Mouse (Mus musculus) embryo, embryonic 11 days (tissue): ENCODE measurements around the gene A930017K11Rik.

Experiments used
- DNase-seq: peaks from one replicate; pipeline ENCODE4 v3.0.0-alpha.2; 2015

The A930017K11Rik gene

GRCm38 (mm10) chr17:25922120-25922519 lies 30.2 kb downstream of the A930017K11Rik start:
- no peak for DNase-seq

GRCm38 (mm10) chr17:25919786-25920642 lies 32.4 kb downstream of the A930017K11Rik start:
- peak; percentile 98 for DNase-seq

- DNase-seq = peak; percentile 52
Measured at GRCm38 (mm10) chr17:25919144-25919785, 33.1 kb downstream of the A930017K11Rik start, which contains the start of gene Rab40c. Rab40c (minus strand) TSS chr17:25919727.

- no peak for DNase-seq
Measured at GRCm38 (mm10) chr17:25918037-25918750, 34.2 kb downstream of the A930017K11Rik start.

GRCm38 (mm10) chr17:25916931-25917647 lies 35.3 kb downstream of the A930017K11Rik start:
- no peak for DNase-seq

GRCm38 (mm10) chr17:25914295-25914694 lies 38.1 kb downstream of the A930017K11Rik start:
- no peak for DNase-seq

GRCm38 (mm10) chr17:25913877-25914275 lies 38.5 kb downstream of the A930017K11Rik start:
- no peak for DNase-seq

GRCm38 (mm10) chr17:25913186-25913876 lies 39.0 kb downstream of the A930017K11Rik start:
- DNase-seq = no peak

GRCm38 (mm10) chr17:25911816-25912215 lies 40.5 kb downstream of the A930017K11Rik start:
- no peak for DNase-seq

- no peak for DNase-seq
Measured at GRCm38 (mm10) chr17:25907640-25908039, 44.7 kb downstream of the A930017K11Rik start.

GRCm38 (mm10) chr17:25903061-25903460 lies 49.3 kb downstream of the A930017K11Rik start:
- no peak for DNase-seq

- DNase-seq = no peak
Measured at GRCm38 (mm10) chr17:25900193-25900592, 52.2 kb downstream of the A930017K11Rik start.
